Mouse (Mus musculus) stomach, postnatal 0 days (tissue): ENCODE measurements around the gene Ccdc188. TPM values are rescaled to one million over a fixed set of nuclear protein-coding genes. Genes with fewer than 3 reads are reported as not detected.

Experiments
- ATAC-seq: fragments of 200-750 bp; cut with Nextera tagmentation; 2 replicates; pipeline ENCODE4 v1.8.0; 2017; ENCODE audit not compliant: low FRiP score, low TSS enrichment
- DNase-seq: peaks from one replicate; pipeline ENCODE4 v3.0.0-alpha.2; 2016; ENCODE audit warnings: low spot score
- H3K27ac ChIP-seq: fragments of 300-500 bp; sonication (generic); replicated peaks from 2 replicates; pipeline ENCODE4 v1.5.1; 2014; ENCODE audit warnings: mild to moderate bottlenecking, control low read depth
- H3K27me3 ChIP-seq: fragments of 300-500 bp; sonication (generic); 2 replicates; pipeline ENCODE4 v1.6.1; 2014; ENCODE audit warnings: low read length; ENCODE audit not compliant: control insufficient read depth, insufficient read depth
- H3K36me3 ChIP-seq: fragments of 300-500 bp; sonication (generic); 2 replicates; pipeline ENCODE4 v1.6.1; 2014; ENCODE audit warnings: low read length, mixed read lengths; ENCODE audit not compliant: control insufficient read depth, insufficient read depth
- H3K4me1 ChIP-seq: fragments of 300-500 bp; sonication (generic); replicated peaks from 2 replicates; pipeline ENCODE4 v1.6.1; 2014; ENCODE audit warnings: antibody characterized with exemption; ENCODE audit not compliant: control insufficient read depth, insufficient read depth
- H3K4me2 ChIP-seq: fragments of 300-500 bp; sonication (generic); replicated peaks from 2 replicates; pipeline ENCODE4 v1.6.1; 2014; ENCODE audit warnings: low read depth, mild to moderate bottlenecking, control low read depth, moderate library complexity
- H3K4me3 ChIP-seq: fragments of 300-500 bp; sonication (generic); 2 replicates; pipeline ENCODE4 v1.5.1; 2014; ENCODE audit warnings: low read depth, low read length, control low read depth
- H3K9ac ChIP-seq: fragments of 300-500 bp; sonication (generic); 2 replicates; pipeline ENCODE4 v1.6.1; 2014; ENCODE audit warnings: mild to moderate bottlenecking, low read length, control low read depth, mixed read lengths
- H3K9me3 ChIP-seq: fragments of 300-500 bp; sonication (generic); 2 replicates; pipeline ENCODE4 v1.6.1; 2016; ENCODE audit warnings: low read length; ENCODE audit not compliant: control insufficient read depth
- CTCF ChIP-seq: IDR thresholded peaks from 2 replicates; pipeline ENCODE4 v1.5.1; 2016; ENCODE audit warnings: antibody characterized with exemption, low read depth, mild to moderate bottlenecking, moderate library complexity
- EP300 ChIP-seq: optimal IDR thresholded peaks from 2 replicates; pipeline ENCODE3; 2016; ENCODE audit warnings: antibody characterized with exemption
- WGBS: fragments of 180-500 bp; shearing (Covaris S2); extraction: QIAGEN DNeasy Blood & Tissue Kit; methylation state at CpG from one replicate; pipeline ENCODE4 v1.1.7; 2014; 5-methylcytosine and 5-hydroxymethylcytosine counted together
- polyA plus RNA-seq: library from polyadenylated mRNA; unstranded; fragments of >200 nt; fragmentation: Nextera tagmentation; extraction: Ambion mirVana; gene quantifications from 2 replicates; pipeline ENCODE4 v1.2.1, GENCODE M21; 2015

Ccdc188 gene
- polyA plus RNA-seq, 1 experiment from 2014 or later = not detected

- no peak for ATAC-seq
- H3K27me3 ChIP-seq = no peaks in the 10 kb centered on the region
- peaks cover 4% of the 10 kb centered on the region for H3K4me1 ChIP-seq
- no peaks in the 10 kb centered on the region for H3K9me3 ChIP-seq
- H3K36me3 ChIP-seq = no peaks in the 10 kb centered on the region
- peak overlapping the region; percentile 18; the same call in 1 of the 2 replicates for H3K9ac ChIP-seq
- no peak for DNase-seq
- TF ChIP-seq EP300 (no peak), CTCF (no peak)
- no peak overlapping the region for H3K27ac ChIP-seq
- no peak overlapping the region for H3K4me3 ChIP-seq
- 30% methylated on average over 6 of the region's 6 CpGs for WGBS
- H3K4me2 ChIP-seq = no peak overlapping the region
Observed at GRCm38 (mm10) chr16:18175817-18176541, 41.7 kb upstream of the Ccdc188 start.

DNA sequence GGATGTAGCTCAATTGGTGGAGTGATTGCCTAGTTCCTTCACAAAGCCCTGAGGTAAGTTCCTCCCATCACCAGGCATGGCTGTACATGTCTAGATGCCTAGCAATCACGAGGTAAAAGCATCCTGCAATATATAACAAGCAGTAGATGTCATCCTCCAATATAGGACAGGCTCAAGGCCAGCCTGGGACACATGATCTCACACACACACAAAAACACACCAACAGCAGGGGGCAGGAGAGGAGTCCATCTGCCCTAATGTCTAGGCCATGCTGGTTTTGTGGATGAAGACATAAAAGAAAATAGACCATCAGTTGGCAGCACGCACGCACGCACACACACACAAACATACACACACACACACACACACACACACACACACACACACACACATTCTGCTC lies 40.9 kb upstream of the Ccdc188 start:
- no peak overlapping the region for H3K27ac ChIP-seq
- H3K4me3 ChIP-seq = no peak overlapping the region
- H3K27me3 ChIP-seq = no peaks in the 10 kb centered on the region
- DNase-seq (peak; percentile 39), ATAC-seq (no peak)
- no peaks in the 10 kb centered on the region for H3K9me3 ChIP-seq
- H3K36me3 ChIP-seq = no peaks in the 10 kb centered on the region
- WGBS = 84% methylated on average over 4 of the region's 4 CpGs
- TF ChIP-seq CTCF (peak; percentile 64), EP300 (no peak)
- H3K4me2 ChIP-seq = no peak overlapping the region
- H3K4me1 ChIP-seq = peaks cover 4% of the 10 kb centered on the region
- no peak overlapping the region for H3K9ac ChIP-seq

DNA sequence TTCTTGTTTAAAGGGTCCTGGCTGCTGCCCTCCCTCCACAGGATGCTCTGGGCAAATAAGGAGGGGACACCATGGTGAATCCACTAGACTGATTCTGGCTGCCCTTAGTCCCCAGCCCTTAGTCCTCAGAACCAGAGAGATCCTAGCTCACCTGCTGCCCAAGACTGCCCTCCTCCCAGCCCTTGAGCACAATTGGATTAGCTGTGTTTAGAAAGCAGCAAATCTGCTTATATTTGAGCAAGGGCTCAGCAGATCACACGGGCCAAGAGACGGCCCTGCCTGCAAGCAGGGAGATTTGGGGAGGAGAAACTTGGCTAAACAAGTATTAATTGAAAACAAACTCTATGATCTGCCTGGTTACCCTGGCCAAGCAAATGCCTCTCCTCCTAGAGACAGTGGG lies 38.1 kb upstream of the Ccdc188 start:
- H3K9ac ChIP-seq = no peak overlapping the region
- WGBS = 5% methylated on average over 2 of the region's 2 CpGs
- H3K4me2 ChIP-seq = no peak overlapping the region
- ATAC-seq (no peak), DNase-seq (no peak)
- no peaks in the 10 kb centered on the region for H3K36me3 ChIP-seq
- TF ChIP-seq CTCF (no peak), EP300 (no peak)
- H3K4me1 ChIP-seq = peaks cover 4% of the 10 kb centered on the region
- no peaks in the 10 kb centered on the region for H3K9me3 ChIP-seq
- H3K4me3 ChIP-seq = no peak overlapping the region
- H3K27me3 ChIP-seq = no peaks in the 10 kb centered on the region
- no peak overlapping the region for H3K27ac ChIP-seq

- Histone ChIP-seq H3K4me3 (no peak overlapping the region), H3K4me2 (no peak overlapping the region), H3K27me3 (no peaks in the 10 kb centered on the region), H3K9me3 (no peaks in the 10 kb centered on the region), H3K4me1 (peaks cover 2% of the 10 kb centered on the region), H3K9ac (no peak overlapping the region), H3K27ac (no peak overlapping the region), H3K36me3 (no peaks in the 10 kb centered on the region)
- WGBS = 28% methylated on average over 10 of the region's 10 CpGs
- no peak for TF ChIP-seq CTCF
- TF ChIP-seq EP300 = no peak
- no peak for DNase-seq
- no peak for ATAC-seq
Observed at GRCm38 (mm10) chr16:18181398-18181797, 36.3 kb upstream of the Ccdc188 start.

DNA sequence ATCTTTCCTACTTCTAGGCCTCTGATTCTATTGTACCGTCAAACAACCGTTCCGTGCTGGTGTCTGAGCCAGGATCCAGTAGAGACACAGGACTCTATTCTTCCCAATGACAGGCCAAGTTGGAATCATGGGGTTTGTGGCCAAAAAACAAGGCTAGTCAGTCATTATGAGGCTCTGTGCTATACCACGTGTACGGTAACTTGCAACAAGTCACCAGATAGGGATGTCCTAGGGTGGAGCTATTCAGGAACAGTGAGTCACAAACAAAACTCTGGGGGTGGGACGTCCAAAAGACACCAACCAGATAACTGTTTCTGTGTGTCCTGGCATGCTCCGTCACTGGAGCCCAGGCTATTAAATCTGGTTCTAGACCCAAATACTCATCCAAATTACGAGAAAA lies 34.9 kb upstream of the Ccdc188 start:
- Histone ChIP-seq H3K27me3 (no peaks in the 10 kb centered on the region), H3K27ac (no peak overlapping the region), H3K9ac (no peak overlapping the region), H3K4me1 (peaks cover 2% of the 10 kb centered on the region), H3K4me3 (no peak overlapping the region), H3K9me3 (no peaks in the 10 kb centered on the region), H3K4me2 (no peak overlapping the region), H3K36me3 (no peaks in the 10 kb centered on the region)
- ATAC-seq (no peak), DNase-seq (no peak)
- TF ChIP-seq EP300 = no peak
- TF ChIP-seq CTCF = no peak
- WGBS = 73% methylated on average over 8 of the region's 8 CpGs

GRCm38 (mm10) chr16:18185715-18186449 lies 31.8 kb upstream of the Ccdc188 start:
- TF ChIP-seq EP300 = no peak
- H3K9ac ChIP-seq = no peak overlapping the region
- no peaks in the 10 kb centered on the region for H3K27me3 ChIP-seq
- no peak overlapping the region for H3K4me2 ChIP-seq
- H3K27ac ChIP-seq = no peak overlapping the region
- ATAC-seq (no peak), DNase-seq (no peak)
- no peak overlapping the region for H3K4me3 ChIP-seq
- no peaks in the 10 kb centered on the region for H3K36me3 ChIP-seq
- no peaks in the 10 kb centered on the region for H3K9me3 ChIP-seq
- H3K4me1 ChIP-seq = no peaks in the 10 kb centered on the region
- WGBS = 74% methylated on average over 8 of the region's 8 CpGs
